Mouse (Mus musculus): ENCODE measurements around the gene Mdh1b. TPM values are rescaled to one million over a fixed set of nuclear protein-coding genes. Genes with fewer than 3 reads are reported as not detected.
A peak's percentile ranks its signal among the peaks of the same experiment; 100 is the strongest.

The Mdh1b gene
- polyA plus RNA-seq, 1 experiment, result 0.56 TPM

DNA sequence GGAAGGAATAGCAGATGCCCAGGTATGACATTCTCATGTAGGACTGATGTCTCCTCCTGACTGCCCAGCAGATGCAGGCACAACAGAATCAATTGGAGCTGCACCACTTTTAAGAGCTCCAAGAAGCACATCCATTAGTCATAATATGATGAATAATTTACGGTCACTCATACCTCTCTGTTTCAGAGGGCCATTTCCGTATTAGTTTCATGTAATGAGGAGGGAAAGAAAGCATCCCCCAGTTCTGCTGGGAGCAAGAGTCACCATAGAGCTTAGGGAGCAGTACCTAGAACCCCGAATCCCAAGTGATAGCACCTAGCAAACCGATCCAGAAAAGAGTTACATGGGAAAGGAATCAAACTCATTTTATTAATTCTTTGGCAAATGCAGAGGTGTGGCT, 43.3 kb downstream of the Mdh1b start, which contains the start of gene Dytn:
Gene Dytn, minus strand, starts transcription at position 101 of the 400 bp plus-strand sequence.
- whole genome bisulfite sequencing, result 91% methylated on average over 4 of the region's 4 CpGs
- no peak within 1 kb of the TSS for H3K4me3 ChIP-seq (replicated peaks; ENCODE audit: insufficient read depth, low read depth, low read length)
- H3K27me3 ChIP-seq (ENCODE audit: control insufficient read depth, insufficient read depth, low read length), result no peaks in the 10 kb centered on the region
- H3K4me1 ChIP-seq (ENCODE audit: control insufficient read depth, insufficient read depth, low read length), result no peaks in the 10 kb centered on the region
- no peak within 1 kb of the TSS for H3K27ac ChIP-seq (ENCODE audit: insufficient read depth, low read length)
- no peak for DNase-seq
- no peak for TF ChIP-seq POLR2A (IDR thresholded peaks at IDR 0.05; ENCODE audit: borderline replicate concordance, insufficient read depth, low read length)
- no peak for TF ChIP-seq CTCF (IDR thresholded peaks at IDR 0.05; ENCODE audit: borderline replicate concordance, insufficient read depth, low read depth, low read length)

DNA sequence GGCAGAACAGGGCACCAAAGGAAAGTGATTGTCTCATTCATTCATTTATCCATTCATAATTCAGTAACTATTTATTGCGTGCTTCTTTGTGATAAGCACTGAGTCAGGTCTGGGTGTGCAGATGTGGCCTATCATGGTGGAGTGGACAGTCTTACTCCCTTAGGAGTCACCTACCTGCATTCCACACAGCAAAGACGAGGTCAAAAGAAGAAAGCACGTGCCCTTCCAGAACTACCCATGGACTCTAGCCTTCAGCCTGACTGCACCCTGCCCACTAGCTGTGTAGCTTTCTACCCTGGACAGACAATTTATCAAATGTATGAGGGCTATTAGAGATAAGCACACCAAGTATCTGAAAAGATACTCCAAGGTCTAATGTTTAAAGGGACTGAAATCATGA, 54.1 kb downstream of the Mdh1b start:
- no peak for TF ChIP-seq CTCF (IDR thresholded peaks at IDR 0.05; ENCODE audit: borderline replicate concordance, insufficient read depth, low read depth, low read length)
- no peak for TF ChIP-seq POLR2A (IDR thresholded peaks at IDR 0.05; ENCODE audit: borderline replicate concordance, insufficient read depth, low read length)

DNA sequence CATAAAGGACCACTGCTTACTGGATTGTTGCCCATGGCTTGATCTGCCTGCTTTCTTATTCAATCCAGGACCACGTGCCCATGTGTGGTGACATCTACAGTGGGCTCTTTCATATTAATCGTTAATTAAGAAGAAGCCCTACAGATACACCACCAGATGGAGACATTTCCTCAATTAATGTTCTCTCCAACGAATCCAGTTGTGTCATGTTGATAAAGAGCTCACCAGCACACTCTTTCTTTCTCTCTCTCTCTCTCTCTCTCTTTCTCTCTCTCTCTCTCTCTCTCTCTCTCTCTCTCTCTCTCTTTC, 61.3 kb downstream of the Mdh1b start:
- H3K27me3 ChIP-seq (ENCODE audit: control insufficient read depth, insufficient read depth, low read length), result no peaks in the 10 kb centered on the region
- H3K4me3 ChIP-seq (replicated peaks; ENCODE audit: insufficient read depth, low read depth, low read length), result peak overlapping the region; percentile 48
- no peak overlapping the region for H3K27ac ChIP-seq (ENCODE audit: insufficient read depth, low read length)
- no peaks in the 10 kb centered on the region for H3K4me1 ChIP-seq (ENCODE audit: control insufficient read depth, insufficient read depth, low read length)
- WGBS, result 0% methylated on average over 3 of the region's 3 CpGs
- TF ChIP-seq CTCF (IDR thresholded peaks at IDR 0.05; ENCODE audit: borderline replicate concordance, insufficient read depth, low read depth, low read length) (peak; percentile 40; the same call in 1 of the 2 replicates), POLR2A (IDR thresholded peaks at IDR 0.05; ENCODE audit: borderline replicate concordance, insufficient read depth, low read length) (no peak)
- DNase-seq, result peak in 1 of 2 experiments; percentile 47

More for the DNA sequence above, 54.1 kb downstream of the Mdh1b start:
- H3K4me1 ChIP-seq (ENCODE audit: control insufficient read depth, insufficient read depth, low read length), result no peaks in the 10 kb centered on the region
- no peak overlapping the region for H3K27ac ChIP-seq (ENCODE audit: insufficient read depth, low read length)
- no peak overlapping the region for H3K4me3 ChIP-seq (replicated peaks; ENCODE audit: insufficient read depth, low read depth, low read length)
- DNase-seq, result no peak
- WGBS, result 82% methylated on average over 3 of the region's 3 CpGs
- no peaks in the 10 kb centered on the region for H3K27me3 ChIP-seq (ENCODE audit: control insufficient read depth, insufficient read depth, low read length)

DNA sequence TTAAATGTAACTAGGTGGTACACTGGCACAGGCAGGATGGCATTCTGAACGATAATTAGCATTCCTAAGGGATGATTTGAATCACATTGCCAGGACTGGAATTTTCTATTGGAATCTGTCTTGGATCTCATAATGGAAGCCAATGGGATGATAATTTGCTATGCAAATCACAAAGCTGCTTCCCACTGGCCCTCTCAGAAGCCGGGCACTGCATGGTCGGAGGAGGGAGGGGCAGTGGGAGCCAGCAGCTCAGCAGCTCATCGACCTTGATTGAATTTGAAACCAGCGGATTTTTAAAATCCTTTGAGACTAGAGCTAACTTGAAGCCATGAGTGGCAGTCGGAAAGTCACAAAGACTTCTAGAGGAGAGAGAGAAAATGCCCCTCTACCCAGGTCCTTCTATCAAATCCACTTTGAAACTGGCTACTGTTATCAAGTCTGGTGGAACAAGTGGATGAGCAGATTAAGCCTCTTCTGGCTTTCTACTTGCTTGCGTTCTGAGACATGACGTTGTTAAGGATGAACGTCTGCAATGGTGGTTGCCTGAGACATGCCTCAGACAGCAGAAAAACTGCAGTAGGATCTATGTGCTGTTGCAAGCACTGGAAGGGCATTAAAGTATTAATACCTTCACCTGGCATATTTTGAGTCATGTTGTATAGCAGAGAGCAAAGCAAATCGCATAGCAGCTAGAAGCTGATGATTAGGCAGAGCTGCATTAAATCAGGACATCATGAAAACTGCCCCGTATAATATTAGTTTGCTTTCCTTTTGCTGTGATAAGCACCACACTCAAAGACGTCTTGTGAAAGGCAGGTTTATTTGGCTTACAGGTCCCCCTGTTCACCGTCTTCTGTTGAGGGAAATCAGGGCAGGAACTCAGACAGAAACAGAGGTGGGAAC, 61.9 kb downstream of the Mdh1b start:
- TF ChIP-seq CTCF (IDR thresholded peaks at IDR 0.05; ENCODE audit: borderline replicate concordance, insufficient read depth, low read depth, low read length) (no peak), POLR2A (IDR thresholded peaks at IDR 0.05; ENCODE audit: borderline replicate concordance, insufficient read depth, low read length) (no peak)
- Histone ChIP-seq H3K4me1 (ENCODE audit: control insufficient read depth, insufficient read depth, low read length) (no peaks in the 10 kb centered on the region), H3K27ac (ENCODE audit: insufficient read depth, low read length) (no peak overlapping the region), H3K27me3 (ENCODE audit: control insufficient read depth, insufficient read depth, low read length) (no peaks in the 10 kb centered on the region), H3K4me3 (replicated peaks; ENCODE audit: insufficient read depth, low read depth, low read length) (peak overlapping the region; percentile 48)
- WGBS, result 9% methylated on average over 13 of the region's 13 CpGs
- DNase-seq, result peak in 1 of 2 experiments; percentile 4

DNA sequence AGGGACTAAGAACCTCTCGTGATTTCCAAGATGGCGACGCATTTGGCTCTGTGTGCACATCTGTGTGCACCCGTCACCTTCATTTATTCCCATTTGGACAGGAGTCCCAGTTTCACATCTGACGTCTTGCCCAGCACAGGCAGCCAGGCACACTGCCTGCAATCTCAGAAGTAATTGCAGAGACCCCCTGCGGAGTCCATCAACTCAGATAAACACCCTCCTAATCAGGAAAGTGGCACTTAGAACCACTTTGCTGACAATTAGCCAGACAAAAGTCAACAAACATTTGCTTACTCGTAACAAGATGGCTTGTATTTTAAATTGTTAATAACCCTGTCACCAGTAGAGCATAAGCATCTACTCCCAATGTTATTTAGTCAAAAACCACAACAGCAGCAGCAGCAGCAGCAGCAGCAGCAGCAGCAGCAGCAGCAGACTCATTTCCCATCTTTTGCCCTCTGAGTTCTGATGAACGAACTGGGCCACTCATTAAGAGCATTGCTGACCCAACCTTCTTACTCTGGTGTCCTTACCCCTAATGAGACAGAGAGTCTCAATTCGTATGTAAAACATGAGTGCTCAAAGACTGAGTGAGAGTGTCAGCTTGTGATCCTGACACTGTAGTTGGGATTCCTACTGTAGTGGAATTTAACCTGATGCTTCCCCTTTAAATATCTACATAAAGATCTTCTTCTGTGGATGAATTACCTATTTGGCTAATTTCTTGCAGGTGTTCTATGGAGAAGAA, 62.7 kb downstream of the Mdh1b start:
- no peak for DNase-seq
- Histone ChIP-seq H3K4me1 (ENCODE audit: control insufficient read depth, insufficient read depth, low read length) (no peaks in the 10 kb centered on the region), H3K27ac (ENCODE audit: insufficient read depth, low read length) (no peak overlapping the region), H3K4me3 (replicated peaks; ENCODE audit: insufficient read depth, low read depth, low read length) (no peak overlapping the region), H3K27me3 (ENCODE audit: control insufficient read depth, insufficient read depth, low read length) (no peaks in the 10 kb centered on the region)
- TF ChIP-seq CTCF (IDR thresholded peaks at IDR 0.05; ENCODE audit: borderline replicate concordance, insufficient read depth, low read depth, low read length) (no peak), POLR2A (IDR thresholded peaks at IDR 0.05; ENCODE audit: borderline replicate concordance, insufficient read depth, low read length) (no peak)
- WGBS, result 19% methylated on average over 9 of the region's 9 CpGs

DNA sequence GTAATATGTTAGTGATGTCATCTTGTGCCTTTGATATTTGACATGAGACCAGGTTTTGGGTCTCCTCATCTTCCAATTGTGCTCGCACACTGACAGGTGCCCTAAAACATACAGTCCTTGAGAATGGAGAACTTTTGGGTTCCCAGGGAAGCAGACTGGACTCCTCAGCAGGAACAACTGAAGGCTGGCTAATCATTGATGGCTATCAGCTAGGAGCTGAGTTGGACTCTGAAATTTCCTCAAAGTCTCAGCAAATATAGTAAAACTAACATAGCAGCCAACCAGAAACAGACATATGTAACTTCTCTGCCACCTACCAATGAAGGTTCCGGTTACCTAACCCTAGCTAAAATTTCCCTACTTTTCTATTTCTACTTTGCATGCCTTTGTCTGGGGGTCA, 64.0 kb downstream of the Mdh1b start:
- no peak for DNase-seq
- 99% methylated on average over 2 of the region's 2 CpGs for WGBS
- TF ChIP-seq CTCF (IDR thresholded peaks at IDR 0.05; ENCODE audit: borderline replicate concordance, insufficient read depth, low read depth, low read length) (no peak), POLR2A (IDR thresholded peaks at IDR 0.05; ENCODE audit: borderline replicate concordance, insufficient read depth, low read length) (no peak)
- Histone ChIP-seq H3K27ac (ENCODE audit: insufficient read depth, low read length) (no peak overlapping the region), H3K4me3 (replicated peaks; ENCODE audit: insufficient read depth, low read depth, low read length) (no peak overlapping the region), H3K4me1 (ENCODE audit: control insufficient read depth, insufficient read depth, low read length) (no peaks in the 10 kb centered on the region), H3K27me3 (ENCODE audit: control insufficient read depth, insufficient read depth, low read length) (no peaks in the 10 kb centered on the region)

DNA sequence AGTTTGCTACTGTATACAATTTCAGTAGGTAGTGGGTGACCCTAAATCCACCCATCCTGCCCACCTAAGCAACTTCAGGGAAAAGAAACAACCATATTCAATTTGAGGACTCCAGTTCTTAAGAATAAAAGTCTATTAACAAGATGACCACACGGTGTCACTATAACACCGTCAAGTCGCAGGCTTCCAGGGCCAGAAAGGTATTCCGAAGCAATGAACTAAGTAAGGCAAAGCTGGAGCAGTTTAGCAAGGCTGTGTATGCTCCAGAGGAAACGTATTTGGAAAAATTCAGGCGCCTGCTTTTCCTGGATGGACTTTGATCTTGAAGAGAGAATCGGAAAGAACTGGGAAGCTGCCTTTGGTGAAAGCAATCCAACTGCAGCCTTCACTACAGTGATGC, 70.5 kb downstream of the Mdh1b start:
- Histone ChIP-seq H3K4me3 (replicated peaks; ENCODE audit: insufficient read depth, low read depth, low read length) (no peak overlapping the region), H3K27ac (ENCODE audit: insufficient read depth, low read length) (no peak overlapping the region), H3K27me3 (ENCODE audit: control insufficient read depth, insufficient read depth, low read length) (no peaks in the 10 kb centered on the region), H3K4me1 (ENCODE audit: control insufficient read depth, insufficient read depth, low read length) (no peaks in the 10 kb centered on the region)
- WGBS, result 2% methylated on average over 7 of the region's 7 CpGs
- peak; percentile 33 to 51 for DNase-seq
- TF ChIP-seq CTCF (IDR thresholded peaks at IDR 0.05; ENCODE audit: borderline replicate concordance, insufficient read depth, low read depth, low read length) (peak; percentile 79), POLR2A (IDR thresholded peaks at IDR 0.05; ENCODE audit: borderline replicate concordance, insufficient read depth, low read length) (no peak)
